Mouse (Mus musculus): ENCODE results near the gene Lrr1. TPM values are rescaled to one million over a fixed set of nuclear protein-coding genes. Genes with fewer than 3 reads are reported as not detected.
"Not testable (repeated sequence)": the region's sequence is repeated elsewhere in the genome, so short reads cannot be mapped to it uniquely, and the experiment has no call there.

Lrr1 gene
- polyA plus RNA-seq, 1 experiment: 4.7 TPM

GRCm38 (mm10) chr12:69139201-69139600 is 29.4 kb upstream of the Lrr1 start:
- no peaks in the 10 kb centered on the region for H3K4me1 ChIP-seq (ENCODE audit: control insufficient read depth, insufficient read depth, low read length)
- H3K4me3 ChIP-seq (ENCODE audit: insufficient read depth, low read length): no peak overlapping the region
- TF ChIP-seq POLR2A (IDR thresholded peaks at IDR 0.05; ENCODE audit: low read depth, low read length) (no peak), CTCF (IDR thresholded peaks at IDR 0.05; ENCODE audit: borderline replicate concordance, insufficient read depth, low read length) (no peak)
- H3K27ac ChIP-seq (ENCODE audit: insufficient read depth, low read length): no peak overlapping the region

DNA sequence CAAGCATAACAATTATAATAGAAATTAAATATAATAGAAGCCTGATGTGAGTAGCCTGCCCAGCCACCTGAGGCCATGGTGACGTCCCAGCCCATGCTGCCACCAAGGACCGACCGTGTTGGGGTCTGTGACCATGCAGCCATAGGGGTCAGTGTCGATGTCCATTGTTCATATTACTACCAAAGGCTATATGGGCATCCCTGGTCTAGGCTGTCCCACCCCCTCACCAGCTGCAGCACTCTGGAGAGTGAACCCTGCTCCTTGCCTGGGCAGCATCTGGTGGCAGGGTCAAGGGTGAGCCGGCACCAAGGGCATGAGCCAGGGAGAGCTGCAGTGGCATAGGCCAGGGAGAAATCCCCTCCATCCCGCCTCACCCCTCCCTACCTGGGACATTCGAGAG is 28.8 kb upstream of the Lrr1 start:
- Histone ChIP-seq H3K4me1 (ENCODE audit: control insufficient read depth, insufficient read depth, low read length) (no peaks in the 10 kb centered on the region), H3K4me3 (ENCODE audit: insufficient read depth, low read length) (no peak overlapping the region), H3K27ac (ENCODE audit: insufficient read depth, low read length) (no peak overlapping the region)
- no peak for TF ChIP-seq CTCF (IDR thresholded peaks at IDR 0.05; ENCODE audit: borderline replicate concordance, insufficient read depth, low read length)
- no peak for TF ChIP-seq POLR2A (IDR thresholded peaks at IDR 0.05; ENCODE audit: low read depth, low read length)

DNA sequence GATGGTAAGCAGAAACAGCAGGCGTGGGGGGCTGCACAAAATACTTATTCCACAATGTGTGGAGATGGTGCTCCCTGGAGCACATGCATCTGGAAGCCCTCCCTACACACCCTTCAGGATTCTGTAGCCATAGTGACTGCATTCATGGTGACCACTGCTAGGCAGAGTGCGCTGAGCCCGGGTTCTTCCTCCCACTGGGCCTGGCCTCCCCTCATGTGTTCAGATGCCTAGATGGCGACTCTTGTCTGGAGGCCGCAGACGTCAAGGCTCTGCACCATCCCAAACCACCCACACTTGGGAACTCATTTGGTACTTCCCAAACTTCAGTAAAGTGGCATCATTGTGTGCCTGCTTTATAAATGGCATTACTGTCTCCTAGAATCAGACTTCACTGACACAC is 25.2 kb upstream of the Lrr1 start:
- Histone ChIP-seq H3K27ac (ENCODE audit: insufficient read depth, low read length) (no peak overlapping the region), H3K4me1 (ENCODE audit: control insufficient read depth, insufficient read depth, low read length) (no peaks in the 10 kb centered on the region), H3K4me3 (ENCODE audit: insufficient read depth, low read length) (no peak overlapping the region)
- TF ChIP-seq POLR2A (IDR thresholded peaks at IDR 0.05; ENCODE audit: low read depth, low read length): no peak

- Histone ChIP-seq H3K4me1 (ENCODE audit: control insufficient read depth, insufficient read depth, low read length) (no peaks in the 10 kb centered on the region), H3K4me3 (ENCODE audit: insufficient read depth, low read length) (no peak overlapping the region), H3K27ac (ENCODE audit: insufficient read depth, low read length) (no peak overlapping the region)
- TF ChIP-seq CTCF (IDR thresholded peaks at IDR 0.05; ENCODE audit: borderline replicate concordance, insufficient read depth, low read length) (no peak), POLR2A (IDR thresholded peaks at IDR 0.05; ENCODE audit: low read depth, low read length) (no peak)
Measured at GRCm38 (mm10) chr12:69147166-69147735, 21.4 kb upstream of the Lrr1 start.

- H3K4me3 ChIP-seq (ENCODE audit: insufficient read depth, low read length): no peak overlapping the region
- H3K27ac ChIP-seq (ENCODE audit: insufficient read depth, low read length): no peak overlapping the region
- no peaks in the 10 kb centered on the region for H3K4me1 ChIP-seq (ENCODE audit: control insufficient read depth, insufficient read depth, low read length)
- TF ChIP-seq POLR2A (IDR thresholded peaks at IDR 0.05; ENCODE audit: low read depth, low read length) (no peak), CTCF (IDR thresholded peaks at IDR 0.05; ENCODE audit: borderline replicate concordance, insufficient read depth, low read length) (no peak)
Measured at GRCm38 (mm10) chr12:69150049-69150448, 18.6 kb upstream of the Lrr1 start.

GRCm38 (mm10) chr12:69155923-69156322 is 12.7 kb upstream of the Lrr1 start:
- Histone ChIP-seq H3K4me3 (ENCODE audit: insufficient read depth, low read length) (no peak overlapping the region), H3K4me1 (ENCODE audit: control insufficient read depth, insufficient read depth, low read length) (peaks cover 6% of the 10 kb centered on the region; the same call in 1 of the 2 replicates), H3K27ac (ENCODE audit: insufficient read depth, low read length) (no peak overlapping the region)
- no peak for TF ChIP-seq CTCF (IDR thresholded peaks at IDR 0.05; ENCODE audit: borderline replicate concordance, insufficient read depth, low read length)
- TF ChIP-seq POLR2A (IDR thresholded peaks at IDR 0.05; ENCODE audit: low read depth, low read length): no peak; the same call in 1 of the 2 replicates

DNA sequence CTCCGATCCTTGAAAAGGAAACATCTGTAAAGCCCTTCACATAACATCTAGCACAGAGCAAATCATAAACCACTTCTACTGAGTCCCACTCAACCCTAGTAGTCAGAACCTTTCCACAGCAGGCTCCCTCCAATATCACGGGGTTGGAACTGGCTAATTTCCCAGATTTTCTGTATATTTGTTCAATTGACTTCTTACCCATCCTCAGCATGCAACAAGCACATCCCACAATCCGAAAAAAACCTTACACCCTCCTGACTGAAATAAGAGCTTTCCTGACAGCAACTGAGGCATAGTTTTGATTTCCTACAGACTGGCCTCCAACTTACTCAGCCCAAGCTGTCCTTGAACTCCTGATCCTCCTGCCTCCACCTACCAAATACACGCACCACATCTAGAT is 12.2 kb upstream of the Lrr1 start:
- H3K27ac ChIP-seq (ENCODE audit: insufficient read depth, low read length): no peak overlapping the region
- peaks cover 6% of the 10 kb centered on the region; the same call in 1 of the 2 replicates for H3K4me1 ChIP-seq (ENCODE audit: control insufficient read depth, insufficient read depth, low read length)
- TF ChIP-seq POLR2A (IDR thresholded peaks at IDR 0.05; ENCODE audit: low read depth, low read length) (no peak; the same call in none of the 2 replicates), CTCF (IDR thresholded peaks at IDR 0.05; ENCODE audit: borderline replicate concordance, insufficient read depth, low read length) (no peak)
- H3K4me3 ChIP-seq (ENCODE audit: insufficient read depth, low read length): no peak overlapping the region

- Histone ChIP-seq H3K27ac (ENCODE audit: insufficient read depth, low read length) (no peak overlapping the region), H3K4me3 (ENCODE audit: insufficient read depth, low read length) (peak overlapping the region; percentile 84; the same call in 1 of the 2 replicates), H3K4me1 (ENCODE audit: control insufficient read depth, insufficient read depth, low read length) (peaks cover 6% of the 10 kb centered on the region; the same call in 1 of the 2 replicates)
- TF ChIP-seq POLR2A (IDR thresholded peaks at IDR 0.05; ENCODE audit: low read depth, low read length) (no peak), CTCF (IDR thresholded peaks at IDR 0.05; ENCODE audit: borderline replicate concordance, insufficient read depth, low read length) (no peak)
Measured at GRCm38 (mm10) chr12:69157107-69157506, 11.5 kb upstream of the Lrr1 start.

DNA sequence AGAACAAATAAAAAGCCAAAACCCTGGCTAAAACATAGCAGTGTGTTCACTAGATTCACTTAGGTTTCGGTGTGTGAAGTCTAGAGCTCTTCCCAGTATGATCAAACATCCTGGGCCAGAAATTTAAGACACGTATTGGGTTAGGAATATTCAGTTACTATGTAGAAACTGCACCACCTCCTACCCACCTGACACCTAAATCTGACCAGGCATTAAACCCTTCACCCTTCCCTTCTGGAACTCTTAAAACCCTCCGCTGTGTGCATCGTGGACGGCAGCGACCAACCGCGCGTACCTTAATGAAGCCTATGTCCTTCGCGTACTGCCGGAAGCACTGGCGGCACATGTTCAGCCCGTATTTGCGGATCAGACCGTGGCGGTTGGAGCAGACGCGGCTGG is 10.2 kb upstream of the Lrr1 start:
- H3K27ac ChIP-seq (ENCODE audit: insufficient read depth, low read length): peak overlapping the region; percentile 61
- H3K4me1 ChIP-seq (ENCODE audit: control insufficient read depth, insufficient read depth, low read length): peaks cover 6% of the 10 kb centered on the region; the same call in 1 of the 2 replicates
- H3K4me3 ChIP-seq (ENCODE audit: insufficient read depth, low read length): peak overlapping the region; percentile 84
- no peak for TF ChIP-seq CTCF (IDR thresholded peaks at IDR 0.05; ENCODE audit: borderline replicate concordance, insufficient read depth, low read length)

- peak within 1 kb of the TSS; percentile 61 for H3K27ac ChIP-seq (ENCODE audit: insufficient read depth, low read length)
- not testable (repeated sequence) for H3K4me1 ChIP-seq (ENCODE audit: control insufficient read depth, insufficient read depth, low read length)
- H3K4me3 ChIP-seq (ENCODE audit: insufficient read depth, low read length): peak within 1 kb of the TSS; percentile 84
- peak; percentile 88 for TF ChIP-seq POLR2A (IDR thresholded peaks at IDR 0.05; ENCODE audit: low read depth, low read length)
Measured at GRCm38 (mm10) chr12:69158765-69159577, 9.6 kb upstream of the Lrr1 start, which contains the start of gene Rps29. Gene Rps29, minus strand, starts transcription at chr12:69159186.
